Mouse (Mus musculus): ENCODE data around the gene Urgcp.

DNA sequence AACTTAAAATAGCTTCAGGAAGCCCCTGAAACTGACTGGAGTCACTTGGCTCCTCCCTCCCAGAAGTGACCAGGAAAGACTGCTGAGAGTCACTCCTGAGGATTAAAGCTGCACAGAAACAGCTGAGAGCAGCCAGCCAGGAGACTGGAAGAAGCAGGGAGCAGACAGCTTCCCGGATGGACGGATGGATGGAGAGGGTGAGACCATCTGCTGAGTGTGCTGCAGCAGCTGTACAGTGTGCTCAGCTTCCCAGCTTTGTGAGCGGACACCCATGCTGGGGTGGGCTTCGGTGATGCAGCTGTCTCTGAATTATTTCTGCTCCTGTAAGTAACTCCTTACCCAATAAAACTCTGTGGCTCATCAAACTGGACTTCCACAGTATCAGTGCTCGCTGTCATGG is 29.8 kb downstream of the Urgcp start:
- TF ChIP-seq CTCF (IDR thresholded peaks at IDR 0.05; ENCODE audit: control insufficient read depth, insufficient read depth, low read length) (no peak), POLR2A (IDR thresholded peaks at IDR 0.05; ENCODE audit: borderline replicate concordance, control insufficient read depth, low read depth, low read length) (no peak)

Data from bone marrow, adult 2 months (tissue).